Mouse (Mus musculus): ENCODE results near the gene Slc22a14. TPM values are rescaled to one million over a fixed set of nuclear protein-coding genes. Genes with fewer than 3 reads are reported as not detected.
A peak's percentile ranks its signal among the peaks of the same experiment; 100 is the strongest.
"Not testable (repeated sequence)": the region's sequence is repeated elsewhere in the genome, so short reads cannot be mapped to it uniquely, and the experiment has no call there.

Slc22a14 gene
- polyA plus RNA-seq, 1 experiment from 2014 or later: not detected

GRCm38 (mm10) chr9:119231552-119231951 lies 133.8 kb downstream of the Slc22a14 start:
- ATAC-seq (replicated peaks; ENCODE audit: low FRiP score): peak; percentile 31; the same call in 1 of the 2 replicates
- no peak overlapping the region for H3K9ac ChIP-seq (ENCODE audit: low read depth, low read length)
- H3K4me3 ChIP-seq (ENCODE audit: low read depth, low read length): no peak overlapping the region
- H3K36me3 ChIP-seq (ENCODE audit: control insufficient read depth, insufficient read depth, low read length): no peaks in the 10 kb centered on the region
- WGBS: 75% methylated on average over 7 of the region's 7 CpGs
- H3K4me1 ChIP-seq (replicated peaks; ENCODE audit: control insufficient read depth, insufficient read depth, low read length): peaks cover 4% of the 10 kb centered on the region
- peak overlapping the region; percentile 3; the same call in 1 of the 2 replicates for H3K4me2 ChIP-seq
- DNase-seq (ENCODE audit: low spot score): no peak
- no peak overlapping the region; the same call in 1 of the 2 replicates for H3K27ac ChIP-seq (ENCODE audit: low read depth, low read length)
- no peaks in the 10 kb centered on the region for H3K9me3 ChIP-seq (ENCODE audit: control insufficient read depth, low read length)
- no peaks in the 10 kb centered on the region for H3K27me3 ChIP-seq (replicated peaks; ENCODE audit: control insufficient read depth, insufficient read depth, low read length)

GRCm38 (mm10) chr9:119230829-119231228 lies 134.5 kb downstream of the Slc22a14 start:
- Histone ChIP-seq H3K4me2 (no peak overlapping the region), H3K36me3 (ENCODE audit: control insufficient read depth, insufficient read depth, low read length) (no peaks in the 10 kb centered on the region), H3K9me3 (ENCODE audit: control insufficient read depth, low read length) (no peaks in the 10 kb centered on the region), H3K4me3 (ENCODE audit: low read depth, low read length) (no peak overlapping the region), H3K27ac (ENCODE audit: low read depth, low read length) (no peak overlapping the region), H3K27me3 (replicated peaks; ENCODE audit: control insufficient read depth, insufficient read depth, low read length) (no peaks in the 10 kb centered on the region), H3K4me1 (replicated peaks; ENCODE audit: control insufficient read depth, insufficient read depth, low read length) (peaks cover 4% of the 10 kb centered on the region), H3K9ac (ENCODE audit: low read depth, low read length) (no peak overlapping the region)
- DNase-seq (ENCODE audit: low spot score) (no peak), ATAC-seq (replicated peaks; ENCODE audit: low FRiP score) (0 out of 2 replicates have a peak, but pooled peaks have one; percentile 51)
- 30% methylated on average over 2 of the region's 2 CpGs for WGBS

DNA sequence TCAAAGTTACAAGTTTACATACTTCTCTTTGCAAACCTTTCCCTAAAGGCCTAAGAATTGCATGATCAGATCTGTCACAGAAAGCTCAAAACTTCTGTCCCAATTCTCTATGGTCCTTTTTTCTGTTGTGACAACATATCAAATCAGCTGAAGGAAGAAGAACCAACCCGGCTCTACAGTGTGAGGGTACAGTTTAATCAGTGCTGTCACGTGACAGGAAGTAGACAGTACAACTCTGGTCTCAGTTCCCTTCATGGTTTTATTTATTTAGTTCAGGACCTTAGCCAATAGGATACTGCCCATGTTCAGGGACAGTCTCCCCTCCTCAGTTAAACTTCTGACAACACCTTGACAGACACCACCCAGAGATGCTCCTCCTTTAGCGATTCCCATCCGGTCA lies 145.1 kb downstream of the Slc22a14 start:
- Histone ChIP-seq H3K36me3 (ENCODE audit: control insufficient read depth, insufficient read depth, low read length) (no peaks in the 10 kb centered on the region), H3K27ac (ENCODE audit: low read depth, low read length) (no peak overlapping the region), H3K9me3 (ENCODE audit: control insufficient read depth, low read length) (no peaks in the 10 kb centered on the region), H3K4me3 (ENCODE audit: low read depth, low read length) (no peak overlapping the region), H3K27me3 (replicated peaks; ENCODE audit: control insufficient read depth, insufficient read depth, low read length) (no peaks in the 10 kb centered on the region), H3K9ac (ENCODE audit: low read depth, low read length) (no peak overlapping the region), H3K4me2 (no peak overlapping the region), H3K4me1 (replicated peaks; ENCODE audit: control insufficient read depth, insufficient read depth, low read length) (no peaks in the 10 kb centered on the region)
- DNase-seq (ENCODE audit: low spot score) (no peak), ATAC-seq (replicated peaks; ENCODE audit: low FRiP score) (no peak)
- 74% methylated on average over 4 of the region's 4 CpGs for WGBS

DNA sequence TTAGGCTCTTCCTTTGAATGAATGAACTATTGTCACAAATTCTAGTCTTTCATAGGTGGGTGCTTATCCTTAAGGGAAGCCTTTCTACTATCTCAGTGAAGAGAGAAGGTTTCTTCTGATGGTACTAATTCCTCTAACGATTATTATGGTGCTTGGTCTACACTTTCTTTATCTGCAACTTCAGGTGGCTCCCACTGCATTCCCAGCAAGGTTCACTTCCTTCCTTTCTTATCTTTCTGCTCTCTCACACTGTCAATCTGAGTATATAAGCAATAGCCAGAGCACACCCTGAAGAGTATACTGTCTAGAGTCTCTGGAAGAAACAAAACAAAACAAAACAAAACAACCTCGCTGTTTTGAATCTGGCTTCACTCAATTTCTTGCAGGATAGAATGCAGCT lies 145.7 kb downstream of the Slc22a14 start:
- no peak for ATAC-seq (replicated peaks; ENCODE audit: low FRiP score)
- 72% methylated on average over 2 of the region's 2 CpGs for WGBS
- no peak overlapping the region for H3K27ac ChIP-seq (ENCODE audit: low read depth, low read length)
- no peaks in the 10 kb centered on the region for H3K27me3 ChIP-seq (replicated peaks; ENCODE audit: control insufficient read depth, insufficient read depth, low read length)
- H3K9me3 ChIP-seq (ENCODE audit: control insufficient read depth, low read length): no peaks in the 10 kb centered on the region; the same call in 1 of the 2 replicates
- no peak overlapping the region for H3K4me3 ChIP-seq (ENCODE audit: low read depth, low read length)
- DNase-seq (ENCODE audit: low spot score): no peak
- no peak overlapping the region for H3K9ac ChIP-seq (ENCODE audit: low read depth, low read length)
- H3K4me1 ChIP-seq (replicated peaks; ENCODE audit: control insufficient read depth, insufficient read depth, low read length): no peaks in the 10 kb centered on the region
- H3K4me2 ChIP-seq: no peak overlapping the region
- H3K36me3 ChIP-seq (ENCODE audit: control insufficient read depth, insufficient read depth, low read length): no peaks in the 10 kb centered on the region

DNA sequence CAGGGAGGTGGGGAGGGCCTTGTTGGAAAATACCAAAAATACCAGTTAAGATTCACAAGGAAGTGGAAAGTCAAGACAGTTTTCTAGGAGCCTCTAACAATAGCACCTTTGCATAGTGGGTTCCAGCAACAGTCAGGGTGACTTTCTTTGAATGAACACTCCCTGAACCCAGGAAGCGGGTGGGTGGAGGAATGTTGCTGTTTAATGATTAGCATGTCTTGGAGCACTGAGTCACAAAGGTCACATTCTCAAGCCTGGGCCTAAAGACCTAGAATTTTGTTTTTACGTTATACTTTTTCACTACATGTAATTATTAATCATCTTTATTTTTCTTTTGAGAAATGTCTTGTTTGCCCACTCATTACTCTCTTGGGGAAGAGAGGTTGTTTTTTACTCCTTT lies 150.0 kb downstream of the Slc22a14 start:
- not testable (repeated sequence) for H3K36me3 ChIP-seq (ENCODE audit: control insufficient read depth, insufficient read depth, low read length); H3K27me3 ChIP-seq (replicated peaks; ENCODE audit: control insufficient read depth, insufficient read depth, low read length); H3K4me1 ChIP-seq (replicated peaks; ENCODE audit: control insufficient read depth, insufficient read depth, low read length); H3K9me3 ChIP-seq (ENCODE audit: control insufficient read depth, low read length); H3K27ac ChIP-seq (ENCODE audit: low read depth, low read length); H3K4me3 ChIP-seq (ENCODE audit: low read depth, low read length); ATAC-seq (replicated peaks; ENCODE audit: low FRiP score); H3K9ac ChIP-seq (ENCODE audit: low read depth, low read length); H3K4me2 ChIP-seq; DNase-seq (ENCODE audit: low spot score)
- WGBS: 86% methylated on average over 2 of the region's 2 CpGs

DNA sequence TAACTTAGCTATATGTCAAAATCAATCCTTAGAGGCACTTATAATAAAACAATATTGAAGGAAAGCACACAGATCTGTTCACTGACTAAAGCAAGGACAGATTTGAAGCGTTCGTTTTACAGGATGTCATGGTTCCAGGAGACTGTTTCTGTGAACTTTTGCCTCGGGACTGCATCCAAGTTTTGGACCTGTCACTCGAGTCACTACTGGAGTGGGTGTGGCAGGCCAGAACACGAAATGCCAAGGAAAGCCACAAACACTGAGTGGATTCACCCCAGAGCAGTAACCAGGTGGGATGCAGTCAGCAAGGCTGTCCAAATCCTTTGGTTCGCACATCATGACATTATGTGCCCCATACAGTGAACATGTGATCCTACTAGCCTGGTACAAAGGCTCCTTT lies 150.8 kb downstream of the Slc22a14 start:
- no peak overlapping the region for H3K9ac ChIP-seq (ENCODE audit: low read depth, low read length)
- no peaks in the 10 kb centered on the region for H3K27me3 ChIP-seq (replicated peaks; ENCODE audit: control insufficient read depth, insufficient read depth, low read length)
- no peaks in the 10 kb centered on the region; the same call in 1 of the 2 replicates for H3K9me3 ChIP-seq (ENCODE audit: control insufficient read depth, low read length)
- H3K27ac ChIP-seq (ENCODE audit: low read depth, low read length): no peak overlapping the region
- no peak overlapping the region for H3K4me2 ChIP-seq
- H3K4me1 ChIP-seq (replicated peaks; ENCODE audit: control insufficient read depth, insufficient read depth, low read length): no peaks in the 10 kb centered on the region
- H3K36me3 ChIP-seq (ENCODE audit: control insufficient read depth, insufficient read depth, low read length): no peaks in the 10 kb centered on the region
- WGBS: 81% methylated on average over 6 of the region's 6 CpGs
- no peak for ATAC-seq (replicated peaks; ENCODE audit: low FRiP score)
- no peak overlapping the region for H3K4me3 ChIP-seq (ENCODE audit: low read depth, low read length)
- no peak for DNase-seq (ENCODE audit: low spot score)

DNA sequence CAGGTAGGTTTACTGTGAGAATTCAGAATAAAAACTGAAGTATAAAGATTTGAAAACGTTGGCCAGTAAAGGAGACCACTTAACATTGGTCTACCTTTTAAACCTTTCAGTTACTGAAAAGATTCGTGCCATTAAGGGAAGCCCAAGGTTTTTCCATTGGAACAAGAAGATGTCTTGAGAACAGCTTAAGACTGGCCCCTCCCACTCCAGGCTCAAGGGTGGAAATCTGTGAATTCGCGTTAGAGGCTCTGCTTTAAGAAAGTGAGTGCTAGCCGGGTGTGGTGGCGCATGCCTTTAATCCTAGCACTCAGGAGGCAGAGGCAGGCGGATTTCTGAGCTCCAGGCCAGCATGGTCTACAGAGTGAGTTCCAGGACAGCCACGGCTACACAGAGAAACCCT lies 152.4 kb downstream of the Slc22a14 start:
- H3K4me2 ChIP-seq: no peak overlapping the region
- H3K4me1 ChIP-seq (replicated peaks; ENCODE audit: control insufficient read depth, insufficient read depth, low read length): no peaks in the 10 kb centered on the region
- ATAC-seq (replicated peaks; ENCODE audit: low FRiP score): no peak
- no peaks in the 10 kb centered on the region; the same call in 1 of the 2 replicates for H3K9me3 ChIP-seq (ENCODE audit: control insufficient read depth, low read length)
- no peaks in the 10 kb centered on the region for H3K36me3 ChIP-seq (ENCODE audit: control insufficient read depth, insufficient read depth, low read length)
- 73% methylated on average over 8 of the region's 8 CpGs for WGBS
- DNase-seq (ENCODE audit: low spot score): no peak
- no peak overlapping the region for H3K9ac ChIP-seq (ENCODE audit: low read depth, low read length)
- no peak overlapping the region for H3K4me3 ChIP-seq (ENCODE audit: low read depth, low read length)
- no peak overlapping the region for H3K27ac ChIP-seq (ENCODE audit: low read depth, low read length)
- no peaks in the 10 kb centered on the region for H3K27me3 ChIP-seq (replicated peaks; ENCODE audit: control insufficient read depth, insufficient read depth, low read length)

DNA sequence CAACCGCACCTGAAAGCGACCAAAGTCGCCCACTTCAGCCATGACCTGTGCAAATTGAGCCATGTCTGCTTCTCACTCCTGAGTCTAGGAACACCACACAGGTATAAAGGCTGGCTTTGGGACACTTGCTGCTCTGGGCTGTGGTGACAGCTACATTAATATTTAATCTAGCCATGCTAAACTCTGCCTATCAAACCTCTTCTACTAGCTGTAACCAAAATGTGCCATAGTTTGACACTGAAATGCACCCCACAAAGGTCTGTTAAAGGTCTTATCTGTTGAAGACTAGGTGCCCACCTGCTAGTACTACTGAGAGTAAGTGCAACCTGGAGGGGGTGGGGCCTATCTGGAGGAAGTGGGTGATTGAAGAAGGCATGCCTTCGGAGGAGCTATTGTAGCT lies 156.4 kb downstream of the Slc22a14 start, which contains the start of gene Slc22a13:
TSS of gene Slc22a13 (minus strand) at position 101 of the 400 bp plus-strand sequence.
- no peak for DNase-seq (ENCODE audit: low spot score)
- ATAC-seq (replicated peaks; ENCODE audit: low FRiP score): no peak
- 89% methylated on average over 4 of the region's 4 CpGs for WGBS
- Histone ChIP-seq H3K4me1 (replicated peaks; ENCODE audit: control insufficient read depth, insufficient read depth, low read length) (no peaks in the 10 kb centered on the region), H3K27me3 (replicated peaks; ENCODE audit: control insufficient read depth, insufficient read depth, low read length) (no peaks in the 10 kb centered on the region), H3K4me3 (ENCODE audit: low read depth, low read length) (no peak within 1 kb of the TSS), H3K27ac (ENCODE audit: low read depth, low read length) (no peak within 1 kb of the TSS), H3K4me2 (no peak within 1 kb of the TSS), H3K9ac (ENCODE audit: low read depth, low read length) (no peak within 1 kb of the TSS), H3K9me3 (ENCODE audit: control insufficient read depth, low read length) (no peaks in the 10 kb centered on the region), H3K36me3 (ENCODE audit: control insufficient read depth, insufficient read depth, low read length) (no peaks in the 10 kb centered on the region)

- Histone ChIP-seq H3K4me3 (ENCODE audit: low read depth, low read length) (no peak overlapping the region), H3K9ac (ENCODE audit: low read depth, low read length) (no peak overlapping the region), H3K27ac (ENCODE audit: low read depth, low read length) (no peak overlapping the region), H3K36me3 (ENCODE audit: control insufficient read depth, insufficient read depth, low read length) (no peaks in the 10 kb centered on the region), H3K4me1 (replicated peaks; ENCODE audit: control insufficient read depth, insufficient read depth, low read length) (no peaks in the 10 kb centered on the region), H3K9me3 (ENCODE audit: control insufficient read depth, low read length) (no peaks in the 10 kb centered on the region), H3K4me2 (no peak overlapping the region), H3K27me3 (replicated peaks; ENCODE audit: control insufficient read depth, insufficient read depth, low read length) (no peaks in the 10 kb centered on the region)
- ATAC-seq (replicated peaks; ENCODE audit: low FRiP score) (no peak), DNase-seq (ENCODE audit: low spot score) (no peak)
- WGBS: 63% methylated on average over 4 of the region's 4 CpGs
Measured at GRCm38 (mm10) chr9:119207113-119207512, 158.2 kb downstream of the Slc22a14 start.

Measured in liver, embryonic 11.5 days (tissue).